Mouse (Mus musculus) cerebellum, adult 18-20 months (tissue): ENCODE data around the gene Dusp28.

Source experiments
- DNase-seq, 2 experiments: peaks; one replicate each; pipeline ENCODE4 v3.0.0; 2021

Gene Dusp28

GRCm38 (mm10) chr1:92906779-92907631 lies at the start of gene Dusp28:
Dusp28 (plus strand) TSS chr1:92906981.
- DNase-seq, result peak; percentile 87 to 93

- no peak for DNase-seq
Observed at GRCm38 (mm10) chr1:92861503-92861902, 45.3 kb upstream of the Dusp28 start.

DNA sequence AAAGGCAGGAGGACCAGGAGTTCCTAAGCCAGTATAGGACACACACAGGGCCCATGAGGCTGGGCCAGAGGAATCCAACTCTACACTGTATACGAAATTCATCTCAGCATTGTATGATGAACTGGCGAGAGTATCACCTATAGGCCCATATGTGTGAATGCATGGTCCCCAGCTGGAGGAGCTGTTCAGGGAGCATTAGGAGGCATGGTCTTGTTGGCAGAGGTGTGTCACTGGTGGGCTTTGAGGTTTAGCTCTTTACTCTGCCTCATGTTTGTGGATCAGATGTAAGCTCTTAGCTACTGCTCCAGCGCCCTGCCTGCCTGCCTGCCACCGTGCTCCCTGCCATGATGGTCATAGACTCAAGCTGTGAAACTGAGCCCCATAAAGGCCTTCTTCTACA lies 43.5 kb upstream of the Dusp28 start:
- DNase-seq, result no peak

DNA sequence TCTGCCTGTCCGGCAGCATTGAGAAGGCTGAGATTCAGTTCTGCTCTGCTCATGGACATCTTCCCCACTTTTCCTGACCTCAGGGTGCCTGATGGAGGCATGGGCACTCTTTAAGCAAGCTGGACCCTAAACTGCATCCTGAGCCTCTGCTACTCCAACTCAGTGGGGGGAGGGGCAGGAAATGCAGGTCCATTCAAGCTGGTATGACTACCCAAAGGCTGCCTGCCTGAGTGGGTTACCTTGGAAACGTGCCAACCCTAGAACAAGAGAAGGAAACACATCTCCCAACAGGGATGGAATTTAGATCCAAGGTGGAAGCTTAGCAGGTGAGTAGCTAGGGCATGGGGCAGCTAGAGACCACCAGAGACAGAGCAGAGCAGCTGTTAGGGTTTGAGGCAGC lies 40.6 kb upstream of the Dusp28 start:
- no peak for DNase-seq

- DNase-seq, result no peak
Observed at GRCm38 (mm10) chr1:92869985-92870384, 36.8 kb upstream of the Dusp28 start.

- DNase-seq, result no peak
Observed at GRCm38 (mm10) chr1:92872666-92873065, 34.1 kb upstream of the Dusp28 start.

- DNase-seq, result no peak
Observed at GRCm38 (mm10) chr1:92874011-92874410, 32.8 kb upstream of the Dusp28 start.

- DNase-seq, result no peak
Observed at GRCm38 (mm10) chr1:92875360-92876111, 31.2 kb upstream of the Dusp28 start.

DNA sequence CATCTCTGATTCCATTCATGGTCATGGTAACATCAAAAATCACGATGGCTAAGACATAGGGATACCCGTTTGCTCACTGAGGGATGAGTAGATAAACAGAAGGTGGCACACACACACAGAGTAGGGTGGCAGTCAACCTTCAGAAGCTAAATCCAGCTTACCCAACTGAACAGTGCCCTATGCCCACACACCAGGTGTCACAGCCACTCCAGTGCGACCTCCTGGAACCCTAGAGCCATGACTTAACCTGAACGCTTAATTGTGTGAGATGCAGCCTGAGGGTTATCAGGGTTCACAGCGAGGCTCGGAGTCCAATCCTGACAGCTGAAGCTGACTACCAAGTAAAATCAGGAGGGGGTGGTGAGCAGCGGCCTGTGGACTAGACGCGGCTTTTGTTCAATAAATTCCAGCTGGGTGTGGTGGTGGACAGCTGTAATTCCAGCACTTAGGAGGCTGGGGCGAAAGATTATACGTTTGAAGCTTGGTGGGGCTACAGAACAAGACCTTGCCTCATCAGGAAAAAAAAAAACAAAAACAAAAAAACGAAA lies 29.3 kb upstream of the Dusp28 start:
- no peak for DNase-seq

- no peak for DNase-seq
Observed at GRCm38 (mm10) chr1:92878066-92878741, 28.6 kb upstream of the Dusp28 start.

DNA sequence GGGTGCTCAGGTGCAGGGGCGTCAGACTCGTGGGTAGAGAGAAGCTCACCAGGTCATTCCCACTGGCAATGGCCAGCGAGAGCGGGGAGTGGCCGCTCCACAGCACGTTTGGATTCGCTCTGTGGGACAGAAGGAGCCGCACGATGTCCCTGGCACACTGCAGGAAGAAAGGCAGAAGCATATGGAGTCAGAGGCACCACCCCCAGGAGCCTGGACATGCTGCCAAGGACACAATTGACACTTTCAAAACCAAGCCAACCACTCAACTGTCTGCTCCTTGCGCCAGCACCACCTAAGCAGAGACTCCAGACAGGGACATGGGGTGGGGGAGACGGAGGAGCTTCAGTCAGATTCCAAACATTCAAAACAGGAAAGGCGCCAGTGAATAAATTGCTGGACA lies 27.5 kb upstream of the Dusp28 start:
- peak; percentile 92 to 95 for DNase-seq

DNA sequence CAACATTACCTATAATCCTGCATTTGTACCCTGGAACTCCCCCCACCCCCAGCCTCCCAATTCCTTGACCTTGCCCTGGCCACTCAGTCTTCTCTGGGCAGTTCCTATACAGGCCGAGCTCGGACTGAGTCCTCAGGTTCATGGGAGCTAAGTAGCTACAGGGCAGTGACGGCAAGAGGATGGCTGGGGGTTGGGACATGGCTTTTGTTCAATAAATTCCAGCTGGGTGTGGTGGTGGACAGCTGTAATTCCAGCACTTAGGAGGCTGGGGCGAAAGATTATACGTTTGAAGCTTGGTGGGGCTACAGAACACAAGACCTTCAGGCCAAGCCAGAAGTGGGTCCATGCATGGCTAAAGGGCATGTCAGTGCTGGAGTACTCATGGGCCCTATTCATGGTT lies 26.7 kb upstream of the Dusp28 start:
- no peak for DNase-seq

DNA sequence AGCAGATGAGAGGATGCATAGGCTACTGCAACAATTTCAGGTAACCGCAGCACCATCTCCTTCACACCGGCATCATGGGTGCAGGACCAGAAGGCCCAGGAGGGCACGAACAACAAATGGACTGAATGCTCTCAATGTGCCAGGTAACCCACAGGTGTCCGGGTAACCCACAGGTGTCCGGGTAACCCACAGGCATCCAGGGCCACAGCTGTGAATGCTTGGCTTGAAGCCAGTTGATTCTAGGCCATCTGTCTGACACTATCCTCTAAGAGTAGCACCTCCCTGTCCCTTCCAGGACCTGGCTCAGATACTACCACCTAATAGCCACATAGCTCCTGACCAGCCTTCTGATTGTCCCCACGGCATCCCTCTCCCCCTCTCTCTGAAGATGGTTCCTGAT lies 24.8 kb upstream of the Dusp28 start:
- DNase-seq, result no peak

GRCm38 (mm10) chr1:92888901-92889655 lies 17.7 kb upstream of the Dusp28 start:
- DNase-seq, result no peak

- peak; percentile 42 to 50 for DNase-seq
Observed at GRCm38 (mm10) chr1:92892791-92893190, 14.0 kb upstream of the Dusp28 start.

GRCm38 (mm10) chr1:92893896-92894295 lies 12.9 kb upstream of the Dusp28 start:
- no peak for DNase-seq

- peak; percentile 90 to 94 for DNase-seq
Observed at GRCm38 (mm10) chr1:92895089-92895488, 11.7 kb upstream of the Dusp28 start.

DNA sequence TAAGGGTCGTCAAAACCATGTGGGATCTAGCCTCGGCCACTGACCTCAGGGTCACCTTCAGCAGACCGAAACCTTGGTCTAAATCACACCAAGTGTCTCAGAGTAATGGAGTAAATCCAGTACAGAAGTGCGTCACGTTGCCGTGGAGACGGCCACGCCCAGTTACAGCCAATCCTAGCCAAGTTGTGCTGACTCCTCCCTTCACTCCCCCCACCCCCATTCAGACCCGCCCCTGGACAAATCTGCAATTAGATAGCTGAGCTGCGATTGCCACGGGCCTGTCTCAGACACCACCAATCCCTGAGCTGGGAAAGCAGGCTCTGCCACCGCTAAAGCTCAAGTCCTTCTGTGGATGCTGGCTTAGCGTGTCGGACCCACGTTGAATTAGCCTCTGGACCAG lies 4.0 kb upstream of the Dusp28 start, which contains the start of gene Ankmy1:
Gene Ankmy1 (minus strand): TSS at position 121 of the 400 bp plus-strand sequence.
- no peak for DNase-seq

GRCm38 (mm10) chr1:92903627-92904026 lies 3.2 kb upstream of the Dusp28 start:
- no peak for DNase-seq

GRCm38 (mm10) chr1:92905703-92906310 lies 974 bp upstream of the Dusp28 start:
- no peak for DNase-seq

DNA sequence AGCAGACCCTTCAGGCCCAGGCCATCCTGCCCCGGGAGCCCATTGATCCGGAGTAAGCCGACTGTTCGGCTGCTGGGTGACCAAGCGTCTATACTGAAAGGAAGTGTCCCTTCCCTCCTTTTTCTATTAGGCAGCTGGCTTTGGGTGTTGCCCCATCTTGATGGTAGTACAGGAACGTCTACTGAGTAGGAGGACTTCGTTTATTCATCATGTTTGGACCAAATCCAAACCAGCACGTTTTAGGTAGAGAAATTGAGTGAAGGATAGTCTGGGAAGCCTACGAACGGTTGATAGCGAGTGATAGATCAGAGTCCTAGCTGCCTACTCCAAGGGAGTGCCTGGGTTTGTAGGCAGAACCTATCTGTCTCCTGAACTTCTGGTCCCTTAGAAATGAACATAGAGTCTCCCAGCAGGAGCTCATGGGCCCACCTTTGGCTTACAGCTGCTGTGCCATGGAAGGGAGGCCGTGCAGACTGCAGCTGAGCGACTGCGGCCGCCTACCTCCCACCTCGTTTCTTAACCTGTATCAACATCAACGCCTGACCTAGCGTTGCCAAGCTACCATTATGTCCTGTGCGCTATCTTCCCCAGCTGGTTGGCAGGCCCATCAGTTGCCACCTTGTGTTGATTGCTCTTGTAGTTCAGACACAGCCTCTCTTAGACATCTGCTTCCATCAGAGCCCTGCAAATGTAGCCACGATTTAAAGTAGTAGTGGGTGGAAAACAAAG lies 1.0 kb downstream of the Dusp28 start:
- no peak for DNase-seq
